Comparison of ENCODE assay signal across 7 mouse cellular contexts in the genomic region with DNA sequence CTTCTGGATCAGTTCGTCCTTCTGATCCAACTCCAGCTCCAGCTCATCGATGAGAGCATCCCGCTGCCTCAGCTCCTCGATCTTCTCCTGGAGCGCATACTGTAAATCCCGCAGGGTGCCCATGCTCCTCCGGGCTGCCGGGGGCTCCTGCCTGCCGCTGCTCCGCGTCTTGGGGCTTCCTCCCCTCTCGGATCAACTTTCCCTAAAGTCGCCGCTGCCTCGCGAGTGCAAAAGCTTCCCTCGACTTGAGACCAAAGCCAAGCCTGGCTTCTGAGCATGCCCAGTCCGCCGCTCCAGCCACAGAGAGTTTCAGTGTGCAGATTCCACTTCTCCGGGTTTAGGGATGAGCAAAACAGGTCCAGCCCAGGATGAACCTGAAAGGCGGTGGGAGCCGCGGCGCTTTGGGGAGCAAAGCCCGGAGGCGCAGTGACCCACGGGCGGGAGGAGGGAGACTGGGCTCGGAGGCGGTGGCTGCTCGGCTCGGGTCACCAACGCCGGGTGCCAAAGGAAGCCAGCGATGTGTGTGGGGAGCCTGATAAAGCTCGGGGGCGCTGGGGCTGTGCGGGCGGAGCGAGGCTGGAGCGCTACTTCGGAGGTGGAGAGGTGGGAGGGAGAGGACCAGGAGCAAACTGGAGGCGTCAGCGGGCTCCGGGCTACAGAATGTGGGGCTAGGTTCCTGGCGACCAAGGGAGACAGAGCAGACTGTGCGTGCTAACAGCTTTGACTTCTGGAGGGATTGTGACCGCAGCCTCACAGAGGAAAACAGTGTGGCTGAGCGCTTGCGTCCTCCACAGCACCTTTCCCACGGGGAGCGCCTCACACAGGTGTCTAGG.
A peak's percentile ranks its signal among the peaks of the same experiment; 100 is the strongest.
DNase-seq lines count a peak whose midpoint lies in the region; ATAC-seq and TF ChIP-seq lines count a peak whose summit lies in the region.

No protein-coding gene starts in this region.

- H3K27me3 ChIP-seq in embryonic facial prominence, embryonic 13.5 days, result no peaks in the 10 kb centered on the region
- H3K27me3 ChIP-seq in heart, embryonic 11.5 days (ENCODE audit: control insufficient read depth, insufficient read depth, low read length), result no peaks in the 10 kb centered on the region
- peaks cover 8% of the 10 kb centered on the region; the same call in 1 of the 2 replicates for H3K27me3 ChIP-seq in kidney, embryonic 16.5 days (ENCODE audit: insufficient read depth, low read length)
- H3K27me3 ChIP-seq in limb, embryonic 15.5 days, result peaks cover 10% of the 10 kb centered on the region; the same call in 1 of the 2 replicates
- H3K27me3 ChIP-seq in midbrain, embryonic 14.5 days (ENCODE audit: control insufficient read depth, insufficient read depth, low read length), result peaks cover 5% of the 10 kb centered on the region; the same call in 1 of the 2 replicates
- no peaks in the 10 kb centered on the region for H3K27me3 ChIP-seq in stomach, postnatal 0 days (ENCODE audit: control insufficient read depth, insufficient read depth, low read length)

- H3K4me2 ChIP-seq in embryonic facial prominence, embryonic 13.5 days, result peak overlapping the region; percentile 87
- H3K4me2 ChIP-seq in heart, embryonic 11.5 days, result peak overlapping the region; percentile 98
- peak overlapping the region; percentile 75 for H3K4me2 ChIP-seq in kidney, embryonic 16.5 days (replicated peaks; ENCODE audit: low read depth, low read length)
- peak overlapping the region; percentile 90 for H3K4me2 ChIP-seq in limb, embryonic 15.5 days
- H3K4me2 ChIP-seq in midbrain, embryonic 14.5 days (ENCODE audit: low read length), result peak overlapping the region; percentile 97
- H3K4me2 ChIP-seq in stomach, postnatal 0 days (replicated peaks; ENCODE audit: low read depth), result peak overlapping the region; percentile 76

- ATAC-seq in embryonic facial prominence, embryonic 13.5 days (ENCODE audit: insufficient number of reproducible peaks, insufficient read depth, low FRiP score, low TSS enrichment, low read depth), result peak; percentile 64; the same call in 1 of the 2 replicates
- ATAC-seq in heart, embryonic 11.5 days (replicated peaks; ENCODE audit: insufficient number of reproducible peaks, low FRiP score, low TSS enrichment), result peak; percentile 42; the same call in 1 of the 2 replicates
- peak; percentile 82 for ATAC-seq in kidney, embryonic 16.5 days (ENCODE audit: low FRiP score, low TSS enrichment)
- no peak for ATAC-seq in limb, embryonic 15.5 days (ENCODE audit: insufficient number of reproducible peaks, low FRiP score, low TSS enrichment, low read depth)
- peak; percentile 82 for ATAC-seq in midbrain, embryonic 14.5 days (ENCODE audit: low FRiP score, low TSS enrichment)
- ATAC-seq in stomach, postnatal 0 days (ENCODE audit: low FRiP score, low TSS enrichment), result peak; percentile 47; the same call in 1 of the 2 replicates

- TF ChIP-seq CTCF in stomach, postnatal 0 days (IDR thresholded peaks at IDR 0.05; ENCODE audit: low read depth), result no peak

- peaks cover 16% of the 10 kb centered on the region for H3K4me1 ChIP-seq in embryonic facial prominence, embryonic 13.5 days
- peaks cover 5% of the 10 kb centered on the region; the same call in 1 of the 2 replicates for H3K4me1 ChIP-seq in heart, embryonic 11.5 days (ENCODE audit: control insufficient read depth, insufficient read depth, low read length)
- H3K4me1 ChIP-seq in kidney, embryonic 16.5 days (ENCODE audit: insufficient read depth, low read length), result peaks cover 11% of the 10 kb centered on the region
- H3K4me1 ChIP-seq in limb, embryonic 15.5 days, result peaks cover 16% of the 10 kb centered on the region
- H3K4me1 ChIP-seq in midbrain, embryonic 14.5 days (ENCODE audit: control insufficient read depth, insufficient read depth, low read length), result peaks cover 8% of the 10 kb centered on the region
- no peaks in the 10 kb centered on the region; the same call in 1 of the 2 replicates for H3K4me1 ChIP-seq in stomach, postnatal 0 days (replicated peaks; ENCODE audit: control insufficient read depth, insufficient read depth)

- no peak for TF ChIP-seq EP300 in stomach, postnatal 0 days (optimal IDR thresholded peaks at IDR 0.05)

- peak overlapping the region; percentile 66 for H3K4me3 ChIP-seq in embryonic facial prominence, embryonic 13.5 days
- peak overlapping the region; percentile 72 for H3K4me3 ChIP-seq in heart, embryonic 11.5 days (ENCODE audit: low read depth, low read length)
- H3K4me3 ChIP-seq in kidney, embryonic 16.5 days (ENCODE audit: low read length), result peak overlapping the region; percentile 55
- H3K4me3 ChIP-seq in limb, embryonic 15.5 days, result peak overlapping the region; percentile 54
- H3K4me3 ChIP-seq in midbrain, embryonic 14.5 days (replicated peaks; ENCODE audit: low read depth, low read length), result peak overlapping the region; percentile 47
- peak overlapping the region; percentile 59 for H3K4me3 ChIP-seq in stomach, postnatal 0 days (ENCODE audit: low read depth, low read length)

- H3K9me3 ChIP-seq in embryonic facial prominence, embryonic 13.5 days, result no peaks in the 10 kb centered on the region
- no peaks in the 10 kb centered on the region for H3K9me3 ChIP-seq in heart, embryonic 11.5 days (replicated peaks; ENCODE audit: control insufficient read depth, low read length)
- H3K9me3 ChIP-seq in kidney, embryonic 16.5 days (ENCODE audit: low read length), result no peaks in the 10 kb centered on the region
- H3K9me3 ChIP-seq in limb, embryonic 15.5 days, result no peaks in the 10 kb centered on the region
- no peaks in the 10 kb centered on the region for H3K9me3 ChIP-seq in midbrain, embryonic 14.5 days (ENCODE audit: control insufficient read depth, low read length)
- no peaks in the 10 kb centered on the region for H3K9me3 ChIP-seq in stomach, postnatal 0 days (ENCODE audit: control insufficient read depth, low read length)

- peak overlapping the region; percentile 83 for H3K9ac ChIP-seq in embryonic facial prominence, embryonic 13.5 days
- peak overlapping the region; percentile 70 for H3K9ac ChIP-seq in heart, embryonic 11.5 days (ENCODE audit: low read depth, low read length)
- H3K9ac ChIP-seq in kidney, embryonic 16.5 days (replicated peaks; ENCODE audit: low read length), result peak overlapping the region; percentile 54
- H3K9ac ChIP-seq in limb, embryonic 15.5 days, result peak overlapping the region; percentile 50
- H3K9ac ChIP-seq in midbrain, embryonic 14.5 days (replicated peaks; ENCODE audit: low read length), result peak overlapping the region; percentile 66
- peak overlapping the region; percentile 65 for H3K9ac ChIP-seq in stomach, postnatal 0 days (ENCODE audit: low read length)

- H3K36me3 ChIP-seq in embryonic facial prominence, embryonic 13.5 days, result no peaks in the 10 kb centered on the region
- H3K36me3 ChIP-seq in heart, embryonic 11.5 days (ENCODE audit: control insufficient read depth, insufficient read depth, low read length), result no peaks in the 10 kb centered on the region
- no peaks in the 10 kb centered on the region for H3K36me3 ChIP-seq in kidney, embryonic 16.5 days (ENCODE audit: insufficient read depth, low read length)
- no peaks in the 10 kb centered on the region for H3K36me3 ChIP-seq in limb, embryonic 15.5 days
- no peaks in the 10 kb centered on the region for H3K36me3 ChIP-seq in midbrain, embryonic 14.5 days (ENCODE audit: control insufficient read depth, insufficient read depth, low read length)
- H3K36me3 ChIP-seq in stomach, postnatal 0 days (ENCODE audit: control insufficient read depth, insufficient read depth, low read length), result no peaks in the 10 kb centered on the region

- H3K27ac ChIP-seq in embryonic facial prominence, embryonic 13.5 days, result peak overlapping the region; percentile 82
- H3K27ac ChIP-seq in heart, embryonic 11.5 days (ENCODE audit: low read depth, low read length), result no peak overlapping the region
- H3K27ac ChIP-seq in kidney, embryonic 16.5 days (ENCODE audit: low read length), result no peak overlapping the region
- H3K27ac ChIP-seq in limb, embryonic 15.5 days, result peak overlapping the region; percentile 55
- H3K27ac ChIP-seq in midbrain, embryonic 14.5 days (replicated peaks; ENCODE audit: low read depth, low read length), result peak overlapping the region; percentile 74
- H3K27ac ChIP-seq in stomach, postnatal 0 days (replicated peaks), result peak overlapping the region; percentile 84

- under 1% methylated on average over 52 of the region's 52 CpGs for WGBS in embryonic facial prominence, embryonic 13.5 days
- under 1% methylated on average over 52 of the region's 52 CpGs for WGBS in heart, embryonic 11.5 days (ENCODE audit: insufficient replicate concordance)
- WGBS in kidney, embryonic 16.5 days, result under 1% methylated on average over 52 of the region's 52 CpGs
- WGBS in limb, embryonic 15.5 days, result under 1% methylated on average over 52 of the region's 52 CpGs
- under 1% methylated on average over 52 of the region's 52 CpGs for WGBS in midbrain, embryonic 14.5 days
- under 1% methylated on average over 52 of the region's 52 CpGs for WGBS in stomach, postnatal 0 days

- peak; percentile 63 to 66 for DNase-seq in adrenal gland, postnatal 36 days
- peak; percentile 84 for DNase-seq in midbrain, embryonic 14.5 days
- peak; percentile 36 for DNase-seq in stomach, postnatal 0 days (ENCODE audit: low spot score)

Comparison
In these comparisons a context has a peak if more than half of its experiments do, and no peak if none do; other contexts are left out.
1. H3K27ac ChIP-seq: peak in embryonic facial prominence, embryonic 13.5 days (single experiment), limb, embryonic 15.5 days (single experiment), midbrain, embryonic 14.5 days (single experiment) and stomach, postnatal 0 days (single experiment); none in heart, embryonic 11.5 days (single experiment) and kidney, embryonic 16.5 days (single experiment).
2. Peak in every context shown above with its lines, with median percentiles within 50 percentile points of each other: DNase-seq, H3K4me2 ChIP-seq, H3K4me3 ChIP-seq and H3K9ac ChIP-seq.